Mouse (Mus musculus): ENCODE measurements around the gene Rras. TPM values are rescaled to one million over a fixed set of nuclear protein-coding genes. Genes with fewer than 3 reads are reported as not detected.

Rras gene
- polyA plus RNA-seq, 1 experiment: 43.4 TPM

DNA sequence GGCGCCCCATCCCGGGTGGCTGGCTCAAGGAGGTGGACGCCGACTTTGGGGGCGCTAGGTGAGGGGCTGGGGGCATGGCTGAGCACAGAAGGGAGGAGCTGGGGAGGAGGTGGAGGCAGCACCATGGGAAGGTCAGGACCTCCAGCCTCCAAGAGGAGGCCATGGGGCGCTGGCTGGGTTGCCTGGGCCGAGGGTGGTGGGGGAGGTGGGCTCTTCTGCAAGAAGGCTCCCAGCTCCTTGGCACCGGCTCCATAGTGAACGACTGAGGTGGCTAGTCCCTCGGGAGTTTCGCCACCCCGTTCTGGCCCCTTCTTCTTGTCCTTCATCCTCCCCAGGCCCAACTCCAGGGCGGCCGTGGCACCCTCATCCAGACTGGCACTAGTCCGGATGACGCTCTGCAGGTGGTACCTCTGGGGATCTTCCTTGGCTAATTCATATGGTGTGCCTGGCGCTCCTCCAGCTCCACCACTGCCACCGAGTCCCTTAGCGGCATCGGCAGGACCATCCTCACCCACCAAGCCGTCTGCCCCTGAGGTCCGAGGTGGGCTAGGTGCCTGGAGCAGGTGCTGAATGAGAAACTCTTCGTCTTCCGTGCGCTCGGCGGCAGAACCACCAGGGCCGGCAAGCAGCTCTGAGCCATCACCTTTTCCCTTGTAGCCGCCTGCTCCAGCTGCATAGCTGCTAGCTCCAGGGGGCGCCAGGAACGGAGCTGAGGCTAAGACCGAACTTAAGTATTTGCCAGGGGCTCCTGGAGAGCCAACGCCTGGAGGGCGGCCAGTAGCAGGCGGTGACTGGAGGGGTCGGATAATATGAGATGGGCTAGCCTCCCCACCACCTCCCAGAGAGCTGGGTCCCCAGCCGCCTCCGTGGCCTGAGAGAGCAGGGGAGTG lies 30.5 kb downstream of the Rras start:
- Histone ChIP-seq H3K36me3 (ENCODE audit: control insufficient read depth, insufficient read depth, low read length) (no peaks in the 10 kb centered on the region), H3K4me1 (ENCODE audit: control insufficient read depth, insufficient read depth, low read length) (peaks cover 17% of the 10 kb centered on the region), H3K27me3 (ENCODE audit: control insufficient read depth, insufficient read depth, low read length) (no peaks in the 10 kb centered on the region), H3K4me3 (ENCODE audit: control insufficient read depth, low read depth, low read length) (no peak overlapping the region), H3K27ac (ENCODE audit: control insufficient read depth, insufficient read depth, low read depth, low read length) (no peak overlapping the region)
- no peak for TF ChIP-seq CTCF (IDR thresholded peaks at IDR 0.05; ENCODE audit: control insufficient read depth, insufficient read depth, insufficient replicate concordance, low read depth, low read length)
- TF ChIP-seq POLR2A (IDR thresholded peaks at IDR 0.05; ENCODE audit: control insufficient read depth, low read depth, low read length): no peak

GRCm38 (mm10) chr7:45048923-45049657 lies 31.3 kb downstream of the Rras start:
- no peaks in the 10 kb centered on the region for H3K27me3 ChIP-seq (ENCODE audit: control insufficient read depth, insufficient read depth, low read length)
- no peaks in the 10 kb centered on the region for H3K36me3 ChIP-seq (ENCODE audit: control insufficient read depth, insufficient read depth, low read length)
- no peak overlapping the region for H3K4me3 ChIP-seq (ENCODE audit: control insufficient read depth, low read depth, low read length)
- TF ChIP-seq CTCF (IDR thresholded peaks at IDR 0.05; ENCODE audit: control insufficient read depth, insufficient read depth, insufficient replicate concordance, low read depth, low read length): no peak
- TF ChIP-seq POLR2A (IDR thresholded peaks at IDR 0.05; ENCODE audit: control insufficient read depth, low read depth, low read length): no peak
- H3K4me1 ChIP-seq (ENCODE audit: control insufficient read depth, insufficient read depth, low read length): peaks cover 22% of the 10 kb centered on the region
- no peak overlapping the region for H3K27ac ChIP-seq (ENCODE audit: control insufficient read depth, insufficient read depth, low read depth, low read length)

GRCm38 (mm10) chr7:45050945-45051600 lies 33.3 kb downstream of the Rras start:
- no peak for TF ChIP-seq POLR2A (IDR thresholded peaks at IDR 0.05; ENCODE audit: control insufficient read depth, low read depth, low read length)
- no peak for TF ChIP-seq CTCF (IDR thresholded peaks at IDR 0.05; ENCODE audit: control insufficient read depth, insufficient read depth, insufficient replicate concordance, low read depth, low read length)
- Histone ChIP-seq H3K36me3 (ENCODE audit: control insufficient read depth, insufficient read depth, low read length) (no peaks in the 10 kb centered on the region), H3K4me3 (ENCODE audit: control insufficient read depth, low read depth, low read length) (no peak overlapping the region; the same call in 1 of the 2 replicates), H3K27ac (ENCODE audit: control insufficient read depth, insufficient read depth, low read depth, low read length) (peak overlapping the region; percentile 9), H3K4me1 (ENCODE audit: control insufficient read depth, insufficient read depth, low read length) (peaks cover 22% of the 10 kb centered on the region), H3K27me3 (ENCODE audit: control insufficient read depth, insufficient read depth, low read length) (no peaks in the 10 kb centered on the region)

DNA sequence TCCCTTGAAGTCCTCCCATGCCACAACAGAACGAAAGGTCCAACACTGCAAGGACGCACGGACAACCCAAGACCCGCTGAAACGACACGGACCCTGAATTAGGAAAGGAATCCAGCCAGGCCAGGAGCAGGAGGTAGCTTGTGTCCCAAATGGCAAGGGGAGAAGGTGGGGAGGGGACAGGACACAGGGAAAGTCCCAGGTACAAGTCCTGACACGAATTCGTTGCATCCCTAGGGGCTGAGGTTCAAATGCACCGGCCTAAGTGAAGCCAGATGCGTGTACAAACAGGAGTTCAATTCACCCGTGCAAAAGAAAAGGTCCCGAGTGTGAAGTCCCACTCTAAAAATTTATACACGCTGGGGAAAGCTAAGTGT lies 33.8 kb downstream of the Rras start:
- H3K27me3 ChIP-seq (ENCODE audit: control insufficient read depth, insufficient read depth, low read length): no peaks in the 10 kb centered on the region
- H3K4me1 ChIP-seq (ENCODE audit: control insufficient read depth, insufficient read depth, low read length): peaks cover 22% of the 10 kb centered on the region
- peak overlapping the region; percentile 9 for H3K27ac ChIP-seq (ENCODE audit: control insufficient read depth, insufficient read depth, low read depth, low read length)
- no peak for TF ChIP-seq POLR2A (IDR thresholded peaks at IDR 0.05; ENCODE audit: control insufficient read depth, low read depth, low read length)
- no peak for TF ChIP-seq CTCF (IDR thresholded peaks at IDR 0.05; ENCODE audit: control insufficient read depth, insufficient read depth, insufficient replicate concordance, low read depth, low read length)
- H3K4me3 ChIP-seq (ENCODE audit: control insufficient read depth, low read depth, low read length): peak overlapping the region; percentile 83
- no peaks in the 10 kb centered on the region for H3K36me3 ChIP-seq (ENCODE audit: control insufficient read depth, insufficient read depth, low read length)

- Histone ChIP-seq H3K4me1 (ENCODE audit: control insufficient read depth, insufficient read depth, low read length) (peaks cover 25% of the 10 kb centered on the region), H3K27ac (ENCODE audit: control insufficient read depth, insufficient read depth, low read depth, low read length) (peak overlapping the region; percentile 78), H3K4me3 (ENCODE audit: control insufficient read depth, low read depth, low read length) (peak overlapping the region; percentile 83), H3K36me3 (ENCODE audit: control insufficient read depth, insufficient read depth, low read length) (no peaks in the 10 kb centered on the region), H3K27me3 (ENCODE audit: control insufficient read depth, insufficient read depth, low read length) (no peaks in the 10 kb centered on the region)
- TF ChIP-seq POLR2A (IDR thresholded peaks at IDR 0.05; ENCODE audit: control insufficient read depth, low read depth, low read length): no peak
- TF ChIP-seq CTCF (IDR thresholded peaks at IDR 0.05; ENCODE audit: control insufficient read depth, insufficient read depth, insufficient replicate concordance, low read depth, low read length): no peak
These were observed 34.6 kb downstream of the Rras start for GRCm38 (mm10) chr7:45052181-45052861.

GRCm38 (mm10) chr7:45052862-45053116 lies 35.0 kb downstream of the Rras start, which contains the start of gene Prr12:
Gene Prr12, minus strand, starts transcription at chr7:45052881.
- H3K36me3 ChIP-seq (ENCODE audit: control insufficient read depth, insufficient read depth, low read length): no peaks in the 10 kb centered on the region
- peak within 1 kb of the TSS; percentile 78 for H3K27ac ChIP-seq (ENCODE audit: control insufficient read depth, insufficient read depth, low read depth, low read length)
- peak within 1 kb of the TSS; percentile 83 for H3K4me3 ChIP-seq (ENCODE audit: control insufficient read depth, low read depth, low read length)
- no peak for TF ChIP-seq CTCF (IDR thresholded peaks at IDR 0.05; ENCODE audit: control insufficient read depth, insufficient read depth, insufficient replicate concordance, low read depth, low read length)
- TF ChIP-seq POLR2A (IDR thresholded peaks at IDR 0.05; ENCODE audit: control insufficient read depth, low read depth, low read length): no peak
- H3K4me1 ChIP-seq (ENCODE audit: control insufficient read depth, insufficient read depth, low read length): peaks cover 25% of the 10 kb centered on the region
- no peaks in the 10 kb centered on the region for H3K27me3 ChIP-seq (ENCODE audit: control insufficient read depth, insufficient read depth, low read length)
